Mouse (Mus musculus): ENCODE data around the gene Myo3b. TPM values are rescaled to one million over a fixed set of nuclear protein-coding genes. Genes with fewer than 3 reads are reported as not detected.

Gene Myo3b
- total and polyA plus RNA-seq, 2 experiments: not detected

DNA sequence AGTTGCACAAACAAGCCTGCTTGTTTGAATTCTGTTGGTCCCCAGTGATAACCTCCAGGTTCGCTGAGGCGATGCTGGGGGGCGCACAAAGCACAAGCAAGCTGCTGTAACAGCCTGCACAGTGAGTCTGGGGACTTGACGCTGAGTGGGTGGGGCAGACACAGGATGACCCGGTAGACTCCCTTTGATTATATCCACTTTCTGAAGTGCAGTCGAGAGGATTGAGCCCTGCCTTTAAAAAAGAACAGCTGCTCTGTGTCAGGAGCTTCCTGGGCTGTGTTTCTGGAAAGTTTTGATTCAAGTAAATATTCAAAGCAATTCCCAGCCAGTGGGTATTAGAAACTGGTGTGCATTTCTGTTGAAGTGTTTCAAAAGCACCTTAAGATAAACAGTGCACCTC is 341.0 kb downstream of the Myo3b start:
- Histone ChIP-seq H3K79me2 (ENCODE audit: control insufficient read depth, insufficient read depth, low read length) (no peaks in the 10 kb centered on the region), H3K9ac (ENCODE audit: low read depth, low read length) (no peak overlapping the region), H3K27me3 (ENCODE audit: control insufficient read depth, insufficient read depth, low read length) (no peaks in the 10 kb centered on the region), H3K36me3 (ENCODE audit: control insufficient read depth, insufficient read depth, low read length) (no peaks in the 10 kb centered on the region), H3K4me1 (ENCODE audit: control insufficient read depth, insufficient read depth, low read length) (no peaks in the 10 kb centered on the region), H3K4me3 (ENCODE audit: insufficient read depth, low read depth, low read length) (no peak overlapping the region), H3K27ac (replicated peaks; ENCODE audit: insufficient read depth, low read depth, low read length) (no peak overlapping the region)
- WGBS: 30% methylated on average over 6 of the region's 6 CpGs
- no peak for DNase-seq (ENCODE audit: extremely low read depth, low read depth, low spot score)
- TF ChIP-seq POLR2A (IDR thresholded peaks at IDR 0.05; ENCODE audit: extremely low read depth, insufficient read depth, low read length) (no peak), CTCF (IDR thresholded peaks at IDR 0.05; ENCODE audit: low read depth, low read length) (no peak)

DNA sequence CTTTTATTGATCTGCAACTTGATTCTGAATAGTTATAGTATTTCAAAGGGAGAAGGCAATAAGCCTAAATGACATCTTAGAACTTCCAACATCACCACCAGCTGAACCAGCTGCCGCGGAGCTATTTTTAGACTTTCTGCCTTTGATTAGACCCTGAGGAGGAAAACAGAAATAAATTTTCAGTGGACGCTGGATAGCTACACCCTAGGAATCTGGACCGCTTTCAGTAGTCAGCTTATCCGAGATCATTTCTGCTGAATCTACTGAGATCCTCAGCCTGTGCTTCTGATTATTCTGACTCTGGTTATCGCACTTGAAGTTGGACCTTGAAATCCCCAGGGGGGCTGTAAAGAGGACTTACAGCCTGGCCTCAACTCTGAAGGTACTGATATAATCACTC is 349.7 kb downstream of the Myo3b start:
- Histone ChIP-seq H3K27ac (replicated peaks; ENCODE audit: insufficient read depth, low read depth, low read length) (no peak overlapping the region), H3K27me3 (ENCODE audit: control insufficient read depth, insufficient read depth, low read length) (no peaks in the 10 kb centered on the region; the same call in 1 of the 2 replicates), H3K9ac (ENCODE audit: low read depth, low read length) (no peak overlapping the region), H3K4me3 (ENCODE audit: insufficient read depth, low read depth, low read length) (no peak overlapping the region), H3K36me3 (ENCODE audit: control insufficient read depth, insufficient read depth, low read length) (no peaks in the 10 kb centered on the region), H3K4me1 (ENCODE audit: control insufficient read depth, insufficient read depth, low read length) (no peaks in the 10 kb centered on the region), H3K79me2 (ENCODE audit: control insufficient read depth, insufficient read depth, low read length) (no peaks in the 10 kb centered on the region)
- TF ChIP-seq POLR2A (IDR thresholded peaks at IDR 0.05; ENCODE audit: extremely low read depth, insufficient read depth, low read length) (no peak), CTCF (IDR thresholded peaks at IDR 0.05; ENCODE audit: low read depth, low read length) (no peak)
- DNase-seq (ENCODE audit: extremely low read depth, low read depth, low spot score): no peak
- 73% methylated on average over 6 of the region's 6 CpGs for WGBS

DNA sequence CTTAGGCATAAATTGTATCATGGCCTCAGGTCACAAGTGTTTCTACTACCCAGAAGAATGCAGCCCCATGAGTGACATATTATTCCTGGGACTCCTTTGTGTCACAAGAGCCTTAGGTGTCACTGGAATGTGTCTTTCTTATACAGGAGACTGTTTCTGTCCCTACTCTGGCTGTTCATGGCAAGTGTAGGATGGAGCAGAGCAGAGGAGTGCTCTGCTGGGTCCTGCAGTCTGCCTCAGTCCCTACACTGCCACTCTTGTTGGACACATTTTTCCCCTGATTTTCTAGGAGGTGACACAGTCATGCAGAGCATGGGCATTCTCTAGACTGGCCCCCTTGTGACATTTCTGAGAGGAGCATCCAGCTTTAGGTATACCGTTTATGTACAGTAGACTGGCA is 350.2 kb downstream of the Myo3b start:
- 95% methylated on average over 1 of the region's 1 CpGs for WGBS
- no peak overlapping the region for H3K4me3 ChIP-seq (ENCODE audit: insufficient read depth, low read depth, low read length)

DNA sequence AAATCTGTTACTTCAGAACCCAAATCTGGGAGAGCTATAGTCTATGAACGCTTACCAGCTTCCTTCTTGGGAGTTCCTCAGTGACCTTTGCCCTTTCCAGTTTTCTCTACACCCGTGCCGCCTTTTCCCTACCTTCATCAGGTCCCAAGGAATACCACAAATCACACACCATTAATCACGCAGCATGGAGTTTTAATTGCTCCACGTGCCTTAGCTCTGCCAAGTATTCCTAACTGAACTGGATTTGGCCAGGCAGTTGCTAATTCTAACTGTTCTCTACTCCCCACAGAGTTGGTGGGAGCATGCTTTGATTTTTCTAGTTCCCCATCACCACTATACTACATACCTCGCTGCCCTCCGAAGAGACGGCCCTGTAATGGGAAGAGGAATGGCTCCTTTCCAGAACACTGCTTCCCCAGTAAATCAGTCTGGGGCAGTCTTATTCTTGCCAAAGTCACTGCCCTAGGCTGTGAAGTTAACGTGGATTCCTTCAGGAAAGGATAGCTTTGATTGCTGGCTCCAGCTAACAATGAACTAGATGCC is 358.9 kb downstream of the Myo3b start:
- Histone ChIP-seq H3K4me1 (ENCODE audit: control insufficient read depth, insufficient read depth, low read length) (no peaks in the 10 kb centered on the region), H3K36me3 (ENCODE audit: control insufficient read depth, insufficient read depth, low read length) (no peaks in the 10 kb centered on the region), H3K27ac (replicated peaks; ENCODE audit: insufficient read depth, low read depth, low read length) (no peak overlapping the region), H3K9ac (ENCODE audit: low read depth, low read length) (no peak overlapping the region), H3K4me3 (ENCODE audit: insufficient read depth, low read depth, low read length) (no peak overlapping the region), H3K79me2 (ENCODE audit: control insufficient read depth, insufficient read depth, low read length) (no peaks in the 10 kb centered on the region), H3K27me3 (ENCODE audit: control insufficient read depth, insufficient read depth, low read length) (no peaks in the 10 kb centered on the region)
- WGBS: 82% methylated on average over 9 of the region's 9 CpGs
- no peak for DNase-seq (ENCODE audit: extremely low read depth, low read depth, low spot score)
- TF ChIP-seq POLR2A (IDR thresholded peaks at IDR 0.05; ENCODE audit: extremely low read depth, insufficient read depth, low read length): no peak
- no peak for TF ChIP-seq CTCF (IDR thresholded peaks at IDR 0.05; ENCODE audit: low read depth, low read length)

More for the DNA sequence above, 350.2 kb downstream of the Myo3b start:
- Histone ChIP-seq H3K27ac (replicated peaks; ENCODE audit: insufficient read depth, low read depth, low read length) (no peak overlapping the region), H3K36me3 (ENCODE audit: control insufficient read depth, insufficient read depth, low read length) (no peaks in the 10 kb centered on the region), H3K27me3 (ENCODE audit: control insufficient read depth, insufficient read depth, low read length) (no peaks in the 10 kb centered on the region; the same call in 1 of the 2 replicates), H3K9ac (ENCODE audit: low read depth, low read length) (no peak overlapping the region), H3K4me1 (ENCODE audit: control insufficient read depth, insufficient read depth, low read length) (no peaks in the 10 kb centered on the region), H3K79me2 (ENCODE audit: control insufficient read depth, insufficient read depth, low read length) (no peaks in the 10 kb centered on the region)
- DNase-seq (ENCODE audit: extremely low read depth, low read depth, low spot score): no peak
- no peak for TF ChIP-seq POLR2A (IDR thresholded peaks at IDR 0.05; ENCODE audit: extremely low read depth, insufficient read depth, low read length)
- no peak for TF ChIP-seq CTCF (IDR thresholded peaks at IDR 0.05; ENCODE audit: low read depth, low read length)

DNA sequence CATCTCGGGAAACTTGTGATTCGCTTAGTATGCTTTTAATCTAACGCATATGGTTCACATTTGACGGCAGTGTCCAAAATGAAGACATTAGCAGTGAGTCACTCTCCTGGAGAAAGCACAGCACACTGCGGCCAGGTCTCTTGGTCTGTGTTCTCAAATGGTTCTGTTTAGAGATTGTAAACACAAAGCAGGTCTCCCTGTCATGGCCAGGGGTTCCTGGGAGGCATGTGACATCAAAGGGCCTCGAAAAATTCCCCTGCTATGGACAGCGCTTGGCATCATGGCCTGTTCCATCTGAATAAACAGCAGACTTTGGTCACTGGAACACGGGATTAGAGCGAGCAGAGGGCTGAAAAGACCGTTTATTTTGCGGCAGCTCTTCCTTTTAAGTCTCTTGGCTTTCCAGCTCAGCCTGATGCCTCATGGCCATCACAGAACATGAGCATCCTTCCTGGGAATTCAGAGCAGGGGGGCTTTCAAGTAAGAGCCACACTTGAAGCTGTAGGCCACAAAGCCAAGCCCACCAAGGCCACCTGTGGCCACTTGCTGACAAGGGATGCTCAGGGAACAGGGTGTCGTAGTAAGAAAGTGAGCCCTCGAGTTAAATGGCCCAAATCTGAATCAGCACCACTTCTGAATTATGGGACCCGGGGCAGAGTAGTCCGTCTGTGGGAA is 360.7 kb downstream of the Myo3b start:
- no peaks in the 10 kb centered on the region for H3K4me1 ChIP-seq (ENCODE audit: control insufficient read depth, insufficient read depth, low read length)
- H3K36me3 ChIP-seq (ENCODE audit: control insufficient read depth, insufficient read depth, low read length): no peaks in the 10 kb centered on the region
- WGBS: 83% methylated on average over 15 of the region's 15 CpGs
- H3K79me2 ChIP-seq (ENCODE audit: control insufficient read depth, insufficient read depth, low read length): no peaks in the 10 kb centered on the region
- no peak for DNase-seq (ENCODE audit: extremely low read depth, low read depth, low spot score)
- TF ChIP-seq CTCF (IDR thresholded peaks at IDR 0.05; ENCODE audit: low read depth, low read length) (no peak), POLR2A (IDR thresholded peaks at IDR 0.05; ENCODE audit: extremely low read depth, insufficient read depth, low read length) (no peak)
- no peak overlapping the region for H3K4me3 ChIP-seq (ENCODE audit: insufficient read depth, low read depth, low read length)
- no peak overlapping the region for H3K9ac ChIP-seq (ENCODE audit: low read depth, low read length)
- no peak overlapping the region for H3K27ac ChIP-seq (replicated peaks; ENCODE audit: insufficient read depth, low read depth, low read length)
- H3K27me3 ChIP-seq (ENCODE audit: control insufficient read depth, insufficient read depth, low read length): no peaks in the 10 kb centered on the region

DNA sequence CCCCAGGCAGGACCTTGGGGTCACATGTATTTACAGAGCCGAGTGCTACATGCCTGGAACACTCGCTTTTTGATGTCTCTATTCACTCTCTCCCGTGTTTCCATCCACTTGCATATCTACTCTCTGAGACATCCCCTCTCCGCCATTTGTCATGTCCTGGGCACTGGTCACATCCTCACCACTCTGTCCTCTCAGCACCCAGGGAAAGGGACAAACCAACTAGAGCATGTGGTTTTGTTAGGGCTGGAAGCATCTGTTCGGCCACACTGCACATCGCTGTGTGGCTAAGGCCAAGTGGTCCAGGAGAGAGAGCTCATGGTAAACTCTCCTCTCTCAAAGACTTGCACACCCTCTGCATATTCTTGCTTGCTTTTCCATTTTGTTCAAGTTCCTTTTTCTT is 361.4 kb downstream of the Myo3b start:
- H3K4me1 ChIP-seq (ENCODE audit: control insufficient read depth, insufficient read depth, low read length): no peaks in the 10 kb centered on the region
- H3K4me3 ChIP-seq (ENCODE audit: insufficient read depth, low read depth, low read length): no peak overlapping the region
- no peak overlapping the region for H3K9ac ChIP-seq (ENCODE audit: low read depth, low read length)
- TF ChIP-seq CTCF (IDR thresholded peaks at IDR 0.05; ENCODE audit: low read depth, low read length) (no peak), POLR2A (IDR thresholded peaks at IDR 0.05; ENCODE audit: extremely low read depth, insufficient read depth, low read length) (no peak)
- H3K27me3 ChIP-seq (ENCODE audit: control insufficient read depth, insufficient read depth, low read length): no peaks in the 10 kb centered on the region
- no peaks in the 10 kb centered on the region for H3K36me3 ChIP-seq (ENCODE audit: control insufficient read depth, insufficient read depth, low read length)
- H3K27ac ChIP-seq (replicated peaks; ENCODE audit: insufficient read depth, low read depth, low read length): no peak overlapping the region
- WGBS: 76% methylated on average over 6 of the region's 6 CpGs
- no peak for DNase-seq (ENCODE audit: extremely low read depth, low read depth, low spot score)
- no peaks in the 10 kb centered on the region for H3K79me2 ChIP-seq (ENCODE audit: control insufficient read depth, insufficient read depth, low read length)

Data from liver, adult 2 months (tissue).